Mouse (Mus musculus) embryo, embryonic 11 days (tissue): Measurements from ENCODE around the gene Vamp2.

Source experiments
- DNase-seq: peaks from one replicate; pipeline ENCODE4 v3.0.0-alpha.2; 2015

Vamp2 gene

DNA sequence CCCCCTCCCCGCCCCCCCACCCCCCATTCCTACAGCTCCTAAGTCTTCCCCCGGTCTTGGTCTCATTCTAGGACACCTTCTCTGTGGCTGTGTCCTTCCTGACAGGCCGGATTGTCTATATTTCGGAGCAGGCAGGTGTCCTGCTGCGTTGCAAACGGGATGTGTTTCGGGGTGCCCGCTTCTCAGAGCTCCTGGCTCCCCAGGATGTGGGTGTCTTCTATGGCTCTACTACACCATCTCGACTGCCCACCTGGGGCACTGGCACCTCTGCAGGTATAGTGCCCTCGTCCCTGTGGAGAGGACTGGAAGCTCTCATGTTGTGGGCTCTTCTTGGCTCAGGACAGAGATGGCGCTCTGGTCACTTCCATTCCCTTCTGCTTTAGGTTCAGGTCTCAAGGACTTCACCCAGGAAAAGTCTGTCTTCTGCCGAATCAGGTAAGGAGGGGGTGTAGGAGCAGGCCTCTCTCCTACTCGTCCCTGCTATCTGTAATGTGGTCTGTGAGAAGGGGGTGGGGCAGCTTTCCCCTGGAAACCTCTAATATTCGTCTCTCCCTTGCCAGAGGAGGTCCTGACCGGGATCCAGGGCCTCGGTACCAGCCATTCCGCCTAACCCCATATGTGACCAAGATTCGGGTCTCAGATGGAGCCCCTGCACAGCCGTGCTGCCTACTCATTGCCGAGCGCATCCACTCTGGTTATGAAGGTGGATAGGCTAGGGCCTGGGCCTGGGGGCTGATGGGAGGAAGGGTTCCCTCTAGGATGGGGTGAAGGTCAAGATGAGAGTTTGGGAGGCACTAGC, 13.5 kb downstream of the Vamp2 start:
- DNase-seq, result no peak

GRCm38 (mm10) chr11:69102403-69102725, 14.1 kb downstream of the Vamp2 start:
- DNase-seq, result no peak

GRCm38 (mm10) chr11:69103121-69103520, 14.8 kb downstream of the Vamp2 start:
- DNase-seq, result no peak

- DNase-seq, result no peak
Observed at GRCm38 (mm10) chr11:69103531-69104435, 15.5 kb downstream of the Vamp2 start.

GRCm38 (mm10) chr11:69104487-69104886, 16.2 kb downstream of the Vamp2 start:
- no peak for DNase-seq

DNA sequence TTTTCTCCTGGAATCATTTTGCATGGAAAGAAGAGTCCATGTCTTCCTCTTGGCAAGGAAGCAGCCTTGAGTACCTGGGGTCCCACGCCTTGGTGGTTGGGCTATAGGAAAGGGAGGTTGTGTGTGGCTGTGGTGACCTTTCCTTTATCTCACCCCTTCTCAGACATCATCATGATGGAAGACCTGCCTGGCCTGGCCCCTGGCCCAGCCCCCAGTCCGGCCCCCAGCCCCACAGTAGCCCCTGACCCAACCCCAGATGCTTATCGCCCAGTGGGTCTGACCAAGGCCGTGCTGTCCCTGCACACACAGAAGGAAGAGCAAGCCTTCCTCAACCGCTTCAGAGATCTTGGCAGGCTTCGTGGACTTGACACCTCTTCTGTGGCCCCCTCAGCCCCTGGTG, 16.9 kb downstream of the Vamp2 start:
- no peak for DNase-seq

- no peak for DNase-seq
Observed at GRCm38 (mm10) chr11:69105796-69106195, 17.5 kb downstream of the Vamp2 start.

GRCm38 (mm10) chr11:69106299-69106698, 18.0 kb downstream of the Vamp2 start:
- no peak for DNase-seq

- no peak for DNase-seq
Observed at GRCm38 (mm10) chr11:69106842-69107241, 18.6 kb downstream of the Vamp2 start.

DNA sequence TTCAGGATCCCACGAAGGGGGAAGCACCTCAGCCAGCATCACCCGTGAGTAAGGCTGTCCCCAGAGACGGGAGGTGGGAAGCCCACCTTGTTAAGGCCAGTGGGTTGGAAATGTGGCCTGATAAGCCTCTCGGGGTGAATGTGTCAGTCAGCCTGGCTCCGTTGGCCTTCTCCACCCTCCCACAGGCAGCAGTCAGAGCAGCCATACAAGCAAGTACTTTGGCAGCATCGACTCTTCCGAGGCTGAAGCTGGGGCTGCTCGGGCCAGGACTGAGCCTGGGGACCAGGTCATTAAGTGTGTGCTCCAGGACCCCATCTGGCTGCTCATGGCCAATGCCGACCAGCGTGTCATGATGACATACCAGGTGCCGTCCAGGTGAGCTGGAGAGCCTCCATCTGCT, 19.4 kb downstream of the Vamp2 start:
- no peak for DNase-seq

DNA sequence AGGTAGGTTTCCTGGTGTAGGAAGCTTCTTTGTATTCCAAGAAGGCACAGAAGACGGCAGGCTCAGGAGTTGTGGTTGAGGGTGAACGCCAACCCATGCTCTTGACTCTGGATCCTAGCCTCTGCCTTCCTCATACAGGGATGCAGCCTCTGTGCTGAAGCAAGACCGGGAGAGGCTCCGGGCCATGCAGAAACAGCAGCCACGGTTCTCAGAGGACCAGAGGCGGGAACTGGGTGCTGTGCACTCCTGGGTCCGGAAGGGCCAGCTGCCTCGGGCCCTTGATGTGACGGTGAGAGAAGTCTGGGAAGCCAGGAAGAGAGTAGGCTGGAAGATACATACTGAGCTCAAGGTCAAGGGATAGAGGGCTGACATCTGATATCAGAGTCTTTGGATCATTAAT, 19.9 kb downstream of the Vamp2 start:
- DNase-seq, result no peak

GRCm38 (mm10) chr11:69109032-69109900, 21.0 kb downstream of the Vamp2 start:
- DNase-seq, result no peak

DNA sequence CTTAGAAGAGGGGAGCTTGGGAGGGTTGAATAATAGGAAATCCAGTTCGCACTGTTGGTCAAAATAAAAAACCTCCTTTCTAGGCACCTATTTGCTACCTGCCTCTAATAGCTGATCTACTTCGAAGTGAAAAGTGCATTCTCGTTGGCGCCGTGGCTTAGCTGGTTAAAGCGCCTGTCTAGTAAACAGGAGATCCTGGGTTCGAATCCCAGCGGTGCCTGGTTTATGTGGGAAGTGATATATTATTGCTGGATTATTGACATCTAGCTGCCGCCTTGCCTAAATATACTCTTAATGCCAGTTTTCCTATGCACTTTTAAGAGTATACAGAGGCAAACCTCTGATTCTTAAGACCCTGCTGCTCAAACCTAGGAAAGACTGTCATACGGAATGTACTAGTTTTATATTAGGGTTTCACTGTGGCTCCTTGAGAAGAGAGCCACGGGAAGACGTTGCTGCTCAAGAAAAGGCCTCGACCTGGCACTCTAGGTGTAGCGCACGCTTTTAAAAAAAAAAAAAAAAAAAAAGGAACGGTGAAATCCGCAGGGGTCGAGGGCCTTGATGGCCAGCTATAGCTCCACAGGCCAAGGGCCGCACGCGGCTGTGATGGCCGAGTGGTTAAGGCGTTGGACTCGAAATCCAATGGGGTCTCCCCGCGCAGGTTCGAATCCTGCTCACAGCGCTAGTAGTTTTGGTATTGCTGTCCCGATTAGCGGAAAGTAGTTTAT, 22.2 kb downstream of the Vamp2 start:
- DNase-seq, result peak; percentile 91

DNA sequence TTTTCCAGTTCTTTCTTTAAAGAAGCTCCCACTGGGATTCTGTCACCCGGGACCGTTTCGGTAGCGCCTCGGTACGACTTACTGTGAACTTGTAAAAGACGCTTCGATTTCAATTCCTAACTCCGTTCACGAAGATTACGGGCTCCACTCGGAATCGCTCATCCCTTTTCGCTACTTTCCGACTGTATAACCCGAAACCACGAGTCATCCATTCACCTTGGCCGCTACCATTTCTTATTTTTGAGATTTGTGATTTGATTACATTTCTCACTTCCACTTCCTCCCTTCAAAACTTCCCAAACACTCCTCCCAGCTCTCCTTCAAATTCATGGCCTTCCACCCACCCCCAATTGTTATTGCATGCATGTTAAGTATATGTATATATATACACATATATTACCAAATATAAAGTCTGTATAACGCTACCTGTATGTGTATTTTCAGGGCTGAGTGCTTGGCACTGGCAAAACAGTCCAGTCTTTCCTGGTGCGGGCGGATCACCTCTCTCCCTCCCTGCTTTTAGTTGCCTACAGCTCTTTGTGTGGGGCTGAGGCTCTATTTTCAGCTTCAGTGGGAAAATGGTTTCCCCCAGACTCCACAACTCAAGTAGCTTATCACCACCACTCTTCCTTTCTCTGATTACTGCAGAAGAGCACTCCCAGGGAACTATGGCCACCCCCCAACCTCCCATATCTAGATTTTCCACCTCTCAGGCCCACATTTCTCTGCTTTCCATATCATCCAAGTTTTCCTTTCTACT, 22.9 kb downstream of the Vamp2 start:
- peak; percentile 41 for DNase-seq

GRCm38 (mm10) chr11:69111865-69112264, 23.6 kb downstream of the Vamp2 start:
- peak; percentile 10 for DNase-seq

DNA sequence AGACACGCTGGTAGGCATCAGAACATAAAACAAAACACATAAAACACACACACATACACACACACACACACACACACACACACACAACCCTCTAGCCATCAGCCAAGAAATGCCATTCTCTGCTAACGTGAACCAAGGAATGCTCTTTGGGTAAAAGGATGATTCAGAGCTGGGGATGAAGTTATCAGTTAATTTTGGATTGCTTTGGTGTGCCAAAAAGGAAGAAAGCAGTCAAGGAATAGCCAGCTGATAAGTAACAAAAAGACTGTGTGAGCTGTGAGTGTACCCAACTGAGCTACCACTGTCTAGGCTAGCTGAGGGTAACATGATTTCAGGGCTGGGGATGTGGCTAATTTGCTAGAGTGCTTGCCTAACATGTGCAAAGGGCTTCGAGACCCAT, 25.7 kb downstream of the Vamp2 start:
- no peak for DNase-seq

GRCm38 (mm10) chr11:69114621-69115020, 26.3 kb downstream of the Vamp2 start:
- no peak for DNase-seq

GRCm38 (mm10) chr11:69116843-69117242, 28.6 kb downstream of the Vamp2 start:
- no peak for DNase-seq

- peak; percentile 76 for DNase-seq
Observed at GRCm38 (mm10) chr11:69117737-69118695, 29.7 kb downstream of the Vamp2 start.

GRCm38 (mm10) chr11:69118765-69119164, 30.5 kb downstream of the Vamp2 start:
- peak; percentile 86 for DNase-seq
